Mouse (Mus musculus) liver, postnatal 0 days (tissue): ENCODE results near the gene Camta2. TPM values are rescaled to one million over a fixed set of nuclear protein-coding genes. Genes with fewer than 3 reads are reported as not detected.

Source experiments
- ATAC-seq: fragments of 200-750 bp; cut with Nextera tagmentation; 2 replicates; pipeline ENCODE4 v1.8.0; 2017; ENCODE audit warnings: mild to moderate bottlenecking, moderate library complexity
- DNase-seq: peaks from one replicate; pipeline ENCODE4 v3.0.0-alpha.2; 2016
- H3K27ac ChIP-seq: fragments of 300-500 bp; sonication (generic); 2 replicates; pipeline ENCODE4 v1.5.1; 2014; ENCODE audit warnings: antibody characterized with exemption, moderate library complexity, mild to moderate bottlenecking, low read depth
- H3K27me3 ChIP-seq: fragments of 300-500 bp; sonication (generic); 2 replicates; pipeline ENCODE4 v1.6.1; 2014; ENCODE audit warnings: low read length, control low read depth, mixed read lengths; ENCODE audit not compliant: insufficient read depth
- H3K36me3 ChIP-seq: fragments of 300-500 bp; sonication (generic); replicated peaks from 2 replicates; pipeline ENCODE4 v1.6.1; 2014; ENCODE audit warnings: mild to moderate bottlenecking, control low read depth, low read length, moderate library complexity, mixed read lengths; ENCODE audit not compliant: insufficient read depth
- H3K4me1 ChIP-seq: fragments of 300-500 bp; sonication (generic); 2 replicates; pipeline ENCODE4 v1.6.1; 2014; ENCODE audit warnings: antibody characterized with exemption, mild to moderate bottlenecking, control low read depth; ENCODE audit not compliant: insufficient read depth
- H3K4me2 ChIP-seq: fragments of 300-500 bp; sonication (generic); 2 replicates; pipeline ENCODE4 v1.6.1; 2014; ENCODE audit warnings: low read depth, mild to moderate bottlenecking, low read length, moderate library complexity, mixed read lengths
- H3K4me3 ChIP-seq: fragments of 300-500 bp; sonication (generic); 2 replicates; pipeline ENCODE4 v1.5.1; 2014; ENCODE audit warnings: low read depth, low read length
- H3K9ac ChIP-seq: fragments of 300-500 bp; sonication (generic); replicated peaks from 2 replicates; pipeline ENCODE4 v1.6.1; 2014; ENCODE audit warnings: mild to moderate bottlenecking, moderate library complexity
- H3K9me3 ChIP-seq: fragments of 300-500 bp; sonication (generic); 2 replicates; pipeline ENCODE4 v1.6.1; 2016; ENCODE audit warnings: mild to moderate bottlenecking, control low read depth, low read length, mixed read lengths
- CTCF ChIP-seq: sonication (generic); IDR thresholded peaks from 2 replicates; pipeline ENCODE4 v1.5.1; 2016; ENCODE audit warnings: antibody characterized with exemption, low read depth
- EP300 ChIP-seq: IDR thresholded peaks from 2 replicates; pipeline ENCODE4 v1.6.1; 2016; ENCODE audit warnings: antibody characterized with exemption, low read depth, mild to moderate bottlenecking
- WGBS: fragments of 180-500 bp; shearing (Covaris S2); extraction: QIAGEN DNeasy Blood & Tissue Kit; methylation state at CpG from one replicate; pipeline ENCODE4 v1.1.7; 2014; ENCODE audit not compliant: insufficient replicate concordance; 5-methylcytosine and 5-hydroxymethylcytosine counted together
- polyA plus RNA-seq: library from polyadenylated mRNA; unstranded; fragments of >200 nt; fragmentation: Nextera tagmentation; extraction: Ambion mirVana; gene quantifications from 2 replicates; pipeline ENCODE4 v1.2.1, GENCODE M21; 2015

Camta2 gene
- polyA plus RNA-seq, 1 experiment from 2014 or later, result 3.4 TPM

- Histone ChIP-seq H3K4me1 (peaks cover 31% of the 10 kb centered on the region), H3K9ac (peak overlapping the region; percentile 100; the same call in 1 of the 2 replicates)
- no peak for TF ChIP-seq EP300
- no peak for TF ChIP-seq CTCF
Measured at GRCm38 (mm10) chr11:70656456-70656927, 31.4 kb downstream of the Camta2 start.

DNA sequence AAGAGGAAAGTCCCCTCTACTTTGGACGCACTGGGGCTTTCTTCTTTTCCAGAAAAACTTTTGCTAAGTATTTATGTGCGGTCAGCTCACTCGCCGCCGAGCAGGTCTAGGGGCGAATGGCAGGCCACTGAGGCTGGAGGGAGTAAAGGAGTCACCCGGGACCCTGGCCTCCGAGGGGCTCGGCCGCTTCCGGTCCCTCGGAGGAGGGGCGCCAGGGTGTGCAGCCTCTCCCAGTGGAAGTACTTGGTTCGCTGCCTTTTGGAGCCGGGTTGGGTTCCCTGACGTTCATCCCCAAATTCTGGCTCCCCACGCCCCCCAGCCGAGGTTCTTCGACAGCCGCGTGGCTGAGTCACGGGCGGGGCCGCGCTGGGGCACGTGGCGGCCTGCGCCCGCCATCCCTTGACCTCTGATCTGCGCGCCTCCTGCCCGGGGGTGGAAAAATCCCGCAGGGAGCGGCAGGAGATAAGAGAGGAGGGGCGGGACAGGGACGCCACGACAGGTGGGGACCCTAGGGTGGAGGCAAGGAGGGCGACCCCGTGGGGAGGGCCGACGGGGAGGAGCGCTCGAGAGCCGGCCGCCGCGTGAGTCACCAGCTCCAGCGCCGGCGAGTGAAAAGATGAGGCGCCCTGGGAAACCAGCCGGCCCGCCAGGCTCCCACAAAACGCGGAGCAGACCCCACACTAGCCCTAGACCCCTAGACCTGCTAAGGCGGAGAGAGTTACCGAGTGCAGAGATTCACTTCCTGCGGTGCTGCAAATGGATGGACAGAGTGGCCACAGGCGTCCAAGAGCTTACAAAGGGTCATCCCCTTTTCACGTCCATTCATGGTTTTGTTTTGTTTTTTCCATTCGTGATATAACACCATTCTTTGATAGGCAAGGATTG lies 32.1 kb downstream of the Camta2 start:
- TF ChIP-seq CTCF (no peak), EP300 (no peak)
- H3K4me3 ChIP-seq, result peak overlapping the region; percentile 100
- ATAC-seq (peak; percentile 16), DNase-seq (peak; percentile 68)
- no peaks in the 10 kb centered on the region for H3K9me3 ChIP-seq
- peaks cover 38% of the 10 kb centered on the region for H3K4me1 ChIP-seq
- peak overlapping the region; percentile 100 for H3K9ac ChIP-seq
- H3K27ac ChIP-seq, result peak overlapping the region; percentile 99
- no peaks in the 10 kb centered on the region for H3K27me3 ChIP-seq
- H3K36me3 ChIP-seq, result peaks cover 19% of the 10 kb centered on the region
- peak overlapping the region; percentile 96 for H3K4me2 ChIP-seq
- 2% methylated on average over 60 of the region's 61 CpGs for WGBS

More at GRCm38 (mm10) chr11:70656456-70656927, 31.4 kb downstream of the Camta2 start:
- Histone ChIP-seq H3K27ac (peak overlapping the region; percentile 99), H3K27me3 (no peaks in the 10 kb centered on the region), H3K4me2 (peak overlapping the region; percentile 96), H3K9me3 (no peaks in the 10 kb centered on the region), H3K4me3 (peak overlapping the region; percentile 100), H3K36me3 (peaks cover 12% of the 10 kb centered on the region)
- WGBS, result 26% methylated on average over 16 of the region's 16 CpGs
- DNase-seq (no peak), ATAC-seq (no peak)

DNA sequence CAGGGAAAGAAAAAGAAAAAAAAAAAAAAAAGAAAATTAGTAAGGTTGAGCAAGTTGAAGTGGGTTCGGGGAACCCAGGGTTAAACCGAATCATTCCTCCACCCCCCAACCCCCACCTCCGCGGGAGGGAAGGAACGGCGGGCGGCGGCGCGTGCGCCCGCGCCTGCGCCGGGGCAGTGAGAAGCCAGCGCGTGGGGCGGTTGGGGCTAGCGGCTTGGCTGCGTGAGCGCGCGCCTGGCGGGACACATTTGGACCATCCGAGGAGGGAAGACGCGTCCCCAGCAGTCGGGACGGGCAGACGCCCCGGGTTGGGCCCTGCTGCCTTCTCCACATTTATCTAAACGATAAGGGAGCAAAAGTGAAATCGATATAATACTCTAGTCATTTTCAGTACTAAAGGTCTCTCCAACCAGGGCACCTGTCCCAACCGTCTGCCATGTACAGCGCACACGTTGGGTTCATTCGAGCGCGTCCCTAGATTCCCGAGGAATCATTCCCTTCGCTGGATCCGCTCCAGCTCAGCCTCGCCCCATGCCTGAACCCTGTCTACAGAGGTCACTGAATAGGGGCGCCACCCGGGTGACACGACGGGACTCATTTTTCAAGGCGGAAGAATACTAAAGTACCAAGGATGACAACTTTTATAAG lies 32.9 kb downstream of the Camta2 start:
- peak overlapping the region; percentile 100 for H3K4me3 ChIP-seq
- H3K27me3 ChIP-seq, result no peaks in the 10 kb centered on the region
- WGBS, result under 1% methylated on average over 46 of the region's 48 CpGs

GRCm38 (mm10) chr11:70654198-70654922 lies 33.5 kb downstream of the Camta2 start, which contains the start of gene Pfn1:
Gene Pfn1 (minus strand): TSS chr11:70654644.
- Histone ChIP-seq H3K9ac (peak within 1 kb of the TSS; percentile 100), H3K4me1 (peaks cover 52% of the 10 kb centered on the region), H3K27me3 (no peaks in the 10 kb centered on the region), H3K4me2 (peak within 1 kb of the TSS; percentile 96), H3K4me3 (peak within 1 kb of the TSS; percentile 100), H3K27ac (peak within 1 kb of the TSS; percentile 99), H3K9me3 (no peaks in the 10 kb centered on the region), H3K36me3 (peaks cover 33% of the 10 kb centered on the region)
- ATAC-seq (peak; percentile 58), DNase-seq (peak; percentile 90)
- TF ChIP-seq CTCF (no peak), EP300 (0 out of 2 replicates have a peak, but pooled peaks have one; percentile 35)
- under 1% methylated on average over 54 of the region's 61 CpGs for WGBS

More for the DNA sequence above, 32.9 kb downstream of the Camta2 start:
- Histone ChIP-seq H3K4me2 (peak overlapping the region; percentile 96), H3K36me3 (peaks cover 26% of the 10 kb centered on the region), H3K4me1 (peaks cover 45% of the 10 kb centered on the region), H3K27ac (peak overlapping the region; percentile 99), H3K9ac (peak overlapping the region; percentile 100), H3K9me3 (no peaks in the 10 kb centered on the region)
- DNase-seq (peak; percentile 86), ATAC-seq (peak; percentile 65)
- peak; percentile 54 for TF ChIP-seq EP300
- no peak for TF ChIP-seq CTCF

DNA sequence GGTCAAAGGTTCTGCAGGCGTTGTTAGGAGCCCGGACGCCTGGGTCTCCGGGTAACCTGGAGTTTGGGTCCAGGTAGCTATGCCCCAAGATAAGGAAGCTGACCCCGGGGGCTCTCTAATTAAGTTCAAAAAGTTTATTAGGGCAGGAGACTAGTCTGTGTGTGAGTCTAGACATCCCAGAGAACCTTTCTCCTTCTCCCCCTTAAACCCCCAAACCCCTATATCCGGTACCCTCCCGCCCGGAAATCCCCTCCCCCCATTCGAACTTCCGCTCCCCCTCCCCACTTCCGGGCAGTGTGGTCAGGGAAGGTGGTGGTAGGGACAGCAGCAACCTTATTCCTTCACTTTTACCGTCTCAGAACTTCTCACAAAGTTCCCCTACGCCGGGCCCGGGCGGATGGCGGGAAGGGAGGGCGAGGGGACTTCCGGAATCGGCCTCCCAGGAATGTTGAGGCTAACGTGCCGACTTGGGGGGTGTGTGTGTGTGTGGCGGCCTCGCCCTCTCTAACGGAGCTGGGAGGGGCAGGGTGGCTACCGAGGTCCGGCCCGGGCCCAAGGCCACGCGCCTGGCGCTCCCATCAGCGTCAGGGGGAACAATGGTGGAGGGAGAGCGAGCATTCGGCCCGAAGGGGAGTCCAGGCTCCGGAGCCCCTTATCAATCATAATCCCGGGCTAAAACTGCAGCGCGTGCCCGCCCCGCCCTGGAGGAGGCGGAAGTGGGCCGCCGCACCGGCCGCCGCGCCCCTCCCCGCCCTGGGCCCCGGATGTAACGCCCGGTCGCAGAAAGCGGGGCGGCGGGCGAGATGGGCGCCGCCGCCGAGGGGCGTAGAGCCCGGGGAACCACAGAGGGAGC lies 34.3 kb downstream of the Camta2 start:
- peak; percentile 65 for ATAC-seq
- Histone ChIP-seq H3K9me3 (no peaks in the 10 kb centered on the region), H3K27me3 (no peaks in the 10 kb centered on the region), H3K4me1 (peaks cover 57% of the 10 kb centered on the region), H3K4me2 (peak overlapping the region; percentile 96), H3K9ac (peak overlapping the region; percentile 100), H3K27ac (peak overlapping the region; percentile 99), H3K4me3 (peak overlapping the region; percentile 100), H3K36me3 (peaks cover 38% of the 10 kb centered on the region)
- under 1% methylated on average over 53 of the region's 63 CpGs for WGBS
- DNase-seq, result peak; percentile 86
- TF ChIP-seq CTCF, result no peak
- no peak; the same call in 1 of the 2 replicates for TF ChIP-seq EP300
